Mouse (Mus musculus): ENCODE measurements around the gene Esrrg.

- TF ChIP-seq CTCF (conservative IDR thresholded peaks at IDR 0.05 in 1 of 2, IDR thresholded peaks at IDR 0.05 in 1 of 2; ENCODE audit: low read depth in 2 of 2, low read length in 2 of 2) (no peak), CHD2 (IDR thresholded peaks at IDR 0.05; ENCODE audit: low read length) (no peak), SIN3A (IDR thresholded peaks at IDR 0.05; ENCODE audit: low read length) (no peak), MAFK (IDR thresholded peaks at IDR 0.05; ENCODE audit: insufficient replicate concordance, low read length) (no peak), POLR2A (IDR thresholded peaks at IDR 0.05; ENCODE audit: low read depth, low read length) (no peak), MAZ (IDR thresholded peaks at IDR 0.05; ENCODE audit: low read depth, low read length) (no peak), UBTF (IDR thresholded peaks at IDR 0.05; ENCODE audit: low read depth, low read length) (no peak), ZNF384 (IDR thresholded peaks at IDR 0.05; ENCODE audit: low read depth, low read length) (no peak), CHD1 (IDR thresholded peaks at IDR 0.05; ENCODE audit: low read depth, low read length) (no peak), POLR2AphosphoS2 (IDR thresholded peaks at IDR 0.05; ENCODE audit: low read depth, low read length) (no peak), ZC3H11A (IDR thresholded peaks at IDR 0.05; ENCODE audit: low read depth, low read length) (no peak), ETS1 (conservative IDR thresholded peaks at IDR 0.05; ENCODE audit: low read depth, low read length) (no peak), USF1 (IDR thresholded peaks at IDR 0.05; ENCODE audit: low read depth, low read length) (no peak)
Observed at GRCm38 (mm10) chr1:188238636-188239035, 630.0 kb downstream of the Esrrg start.
